Mouse (Mus musculus): ENCODE measurements around the gene 1700001P01Rik.

GRCm38 (mm10) chr11:97824895-97825294 lies 49.2 kb upstream of the 1700001P01Rik start:
- no peak for TF ChIP-seq GATA1 (IDR thresholded peaks at IDR 0.05; ENCODE audit: borderline replicate concordance, low read length)
- TF ChIP-seq FLI1 (IDR thresholded peaks at IDR 0.05; ENCODE audit: low read length): no peak
